Mouse (Mus musculus): ENCODE measurements around the gene Dok5. TPM values are rescaled to one million over a fixed set of nuclear protein-coding genes. Genes with fewer than 3 reads are reported as not detected.

Dok5 gene
- total and polyA plus RNA-seq, 3 experiments, result not detected

DNA sequence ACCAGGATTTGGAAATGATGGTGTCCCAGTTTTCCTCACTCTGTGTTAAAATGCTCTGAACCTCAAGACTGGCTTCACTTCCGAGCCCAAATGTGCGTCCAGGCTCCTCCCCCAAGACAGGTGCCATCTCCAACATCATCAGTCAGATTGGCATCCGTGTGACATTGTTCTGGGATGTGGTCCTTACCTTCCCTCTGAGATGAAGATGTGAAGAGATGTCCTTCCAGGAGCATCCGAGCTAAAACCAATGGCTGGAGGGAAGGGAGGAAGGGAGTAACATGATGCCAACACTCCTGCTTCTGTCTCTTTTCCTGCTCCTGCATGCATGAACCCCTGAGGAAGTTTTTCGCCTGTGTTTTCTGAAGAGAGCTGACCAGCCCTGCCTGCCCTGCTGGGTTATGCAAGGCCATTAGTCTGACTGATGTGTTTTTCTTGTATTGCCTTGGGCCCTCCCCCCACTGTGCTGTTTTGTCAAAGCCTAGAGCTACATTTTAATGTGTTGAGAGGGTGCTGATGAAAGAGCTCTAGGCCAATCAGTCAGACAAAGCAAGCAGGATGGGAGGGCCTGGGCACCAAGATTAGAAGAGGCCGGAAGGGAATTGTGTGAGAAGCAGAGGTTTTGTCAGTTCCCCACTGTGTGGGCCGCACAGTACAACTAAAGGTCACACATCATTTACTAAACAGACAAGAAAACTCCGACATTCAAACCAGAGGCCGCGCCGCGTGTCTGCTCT lies 106.4 kb downstream of the Dok5 start:
- Histone ChIP-seq H3K9ac (ENCODE audit: control insufficient read depth, low read depth, low read length, poor library complexity, severe bottlenecking) (no peak overlapping the region), H3K36me3 (ENCODE audit: control insufficient read depth in 1 of 2, insufficient read depth in 2 of 2, low read length in 2 of 2) (no peaks in the 10 kb centered on the region), H3K4me1 (ENCODE audit: control insufficient read depth in 1 of 2, insufficient read depth in 2 of 2, low read length in 2 of 2) (no peaks in the 10 kb centered on the region), H3K4me3 (ENCODE audit: control insufficient read depth in 1 of 2, insufficient read depth in 1 of 2, low read depth in 2 of 2, low read length in 2 of 2) (no peak overlapping the region), H3K9me3 (replicated peaks; ENCODE audit: insufficient read depth, low read length) (no peaks in the 10 kb centered on the region), H3K79me2 (ENCODE audit: control insufficient read depth, insufficient read depth, low read length, poor library complexity) (no peaks in the 10 kb centered on the region), H3K27me3 (ENCODE audit: control insufficient read depth in 1 of 2, insufficient read depth in 2 of 2, low read length in 2 of 2) (no peaks in the 10 kb centered on the region), H3K27ac (ENCODE audit: control insufficient read depth, low read depth, low read length) (no peak overlapping the region)
- no peak for TF ChIP-seq SMC3 (IDR thresholded peaks at IDR 0.05; ENCODE audit: low read depth, low read length)
- TF ChIP-seq MYB (IDR thresholded peaks at IDR 0.05; ENCODE audit: low read depth, low read length), result no peak
- TF ChIP-seq JUND (IDR thresholded peaks at IDR 0.05; ENCODE audit: low read depth, low read length), result no peak
- TF ChIP-seq ZKSCAN1 (IDR thresholded peaks at IDR 0.05; ENCODE audit: low read depth, low read length), result no peak
- TF ChIP-seq MYC (IDR thresholded peaks at IDR 0.05; ENCODE audit: low read depth, low read length), result no peak
- TF ChIP-seq TAL1 (IDR thresholded peaks at IDR 0.05; ENCODE audit: low read length), result no peak
- no peak for TF ChIP-seq RAD21 (IDR thresholded peaks at IDR 0.05; ENCODE audit: low read depth, low read length)
- DNase-seq (ENCODE audit: low read depth, low spot score), result no peak

- Histone ChIP-seq H3K36me3 (ENCODE audit: control insufficient read depth in 1 of 2, insufficient read depth in 2 of 2, low read length in 2 of 2) (no peaks in the 10 kb centered on the region), H3K9ac (ENCODE audit: control insufficient read depth, low read depth, low read length, poor library complexity, severe bottlenecking) (no peak overlapping the region), H3K27me3 (ENCODE audit: control insufficient read depth in 1 of 2, insufficient read depth in 2 of 2, low read length in 2 of 2) (no peaks in the 10 kb centered on the region), H3K4me3 (ENCODE audit: control insufficient read depth in 1 of 2, insufficient read depth in 1 of 2, low read depth in 2 of 2, low read length in 2 of 2) (no peak overlapping the region), H3K4me1 (ENCODE audit: control insufficient read depth in 1 of 2, insufficient read depth in 2 of 2, low read length in 2 of 2) (no peaks in the 10 kb centered on the region), H3K27ac (ENCODE audit: control insufficient read depth, low read depth, low read length) (no peak overlapping the region), H3K9me3 (replicated peaks; ENCODE audit: insufficient read depth, low read length) (no peaks in the 10 kb centered on the region), H3K79me2 (ENCODE audit: control insufficient read depth, insufficient read depth, low read length, poor library complexity) (no peaks in the 10 kb centered on the region)
- no peak for DNase-seq (ENCODE audit: low read depth, low spot score)
- TF ChIP-seq NRF1 (IDR thresholded peaks at IDR 0.05; ENCODE audit: insufficient read depth, low read depth, low read length, poor library complexity, severe bottlenecking) (no peak), MYB (IDR thresholded peaks at IDR 0.05; ENCODE audit: low read depth, low read length) (no peak), GATA1 (IDR thresholded peaks at IDR 0.05; ENCODE audit: low read depth, low read length) (no peak), SIN3A (IDR thresholded peaks at IDR 0.05; ENCODE audit: low read length) (no peak), TCF12 (IDR thresholded peaks at IDR 0.05; ENCODE audit: low read depth, low read length) (no peak), USF2 (IDR thresholded peaks at IDR 0.05; ENCODE audit: borderline replicate concordance in 1 of 2, insufficient read depth in 1 of 2, low read depth in 1 of 2, low read length in 2 of 2) (no peak), KAT2A (conservative IDR thresholded peaks at IDR 0.05; ENCODE audit: low read depth, low read length) (no peak), SMC3 (IDR thresholded peaks at IDR 0.05; ENCODE audit: low read depth, low read length) (no peak), CTCF (IDR thresholded peaks at IDR 0.05 in 2 of 3, conservative IDR thresholded peaks at IDR 0.05 in 1 of 3; ENCODE audit: control insufficient read depth in 1 of 3, insufficient read depth in 1 of 3, low read depth in 2 of 3, low read length in 3 of 3, poor library complexity in 1 of 3, severe bottlenecking in 1 of 3) (no peak)
Observed at GRCm38 (mm10) chr2:170841441-170841965, 109.9 kb downstream of the Dok5 start.
